Mouse (Mus musculus): Measurements from ENCODE around the gene Fbh1. TPM values are rescaled to one million over a fixed set of nuclear protein-coding genes. Genes with fewer than 3 reads are reported as not detected.

Gene Fbh1
- polyA plus RNA-seq, 1 experiment from 2014 or later, result 113 TPM

DNA sequence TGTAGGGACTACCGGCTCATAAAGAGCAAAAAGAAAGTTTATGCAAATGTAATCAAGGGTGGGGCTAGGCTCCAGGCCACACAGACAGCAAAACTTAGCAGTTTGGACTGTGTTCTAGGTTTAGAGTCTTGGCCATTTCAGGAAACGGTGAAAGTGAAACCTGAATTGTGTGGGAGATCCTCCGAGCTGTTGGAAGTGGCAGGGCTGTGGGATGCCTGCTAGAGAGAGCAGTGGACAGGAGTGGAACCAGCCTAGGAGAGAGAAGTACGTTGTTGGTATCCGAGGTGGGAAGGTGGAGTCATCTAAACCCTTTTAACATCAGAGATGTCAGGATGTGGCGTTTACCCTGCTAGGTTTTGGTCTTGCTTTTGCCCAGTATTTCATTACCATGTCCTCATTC, 41.5 kb downstream of the Fbh1 start:
- Histone ChIP-seq H3K4me3 (ENCODE audit: low read depth, low read length) (no peak overlapping the region), H3K36me3 (ENCODE audit: control insufficient read depth, insufficient read depth, low read length) (peaks cover 11% of the 10 kb centered on the region), H3K4me1 (ENCODE audit: control insufficient read depth, insufficient read depth, low read length) (no peaks in the 10 kb centered on the region), H3K27me3 (ENCODE audit: control insufficient read depth, insufficient read depth, low read length) (no peaks in the 10 kb centered on the region), H3K27ac (ENCODE audit: low read depth, low read length) (no peak overlapping the region), H3K4me2 (no peak overlapping the region), H3K9me3 (replicated peaks; ENCODE audit: control insufficient read depth, low read length) (no peaks in the 10 kb centered on the region), H3K9ac (ENCODE audit: low read depth, low read length) (no peak overlapping the region)
- no peak for ATAC-seq (replicated peaks; ENCODE audit: insufficient number of reproducible peaks, low FRiP score, low TSS enrichment)
- WGBS (ENCODE audit: insufficient replicate concordance), result 79% methylated on average over 6 of the region's 6 CpGs

DNA sequence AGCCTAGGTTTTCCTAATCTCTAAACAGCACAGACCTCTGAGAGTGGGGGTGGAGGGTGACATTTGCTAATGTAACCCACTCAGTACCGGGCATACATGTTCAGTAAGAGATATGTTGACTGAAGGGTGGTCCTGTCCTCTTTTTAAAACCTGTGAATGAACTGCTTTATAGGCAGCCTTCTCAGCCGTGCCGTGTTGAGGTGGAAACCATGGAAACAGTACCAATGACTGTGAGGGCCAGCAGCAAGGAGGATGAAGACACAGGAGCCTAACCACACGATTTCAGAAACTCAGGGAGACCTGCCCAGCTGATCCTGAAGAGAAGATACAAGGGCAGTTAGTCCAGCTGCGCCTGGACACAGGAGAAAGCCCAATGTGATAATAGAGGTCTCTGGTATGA, 44.4 kb downstream of the Fbh1 start:
- Histone ChIP-seq H3K4me1 (ENCODE audit: control insufficient read depth, insufficient read depth, low read length) (no peaks in the 10 kb centered on the region), H3K27ac (ENCODE audit: low read depth, low read length) (no peak overlapping the region), H3K4me2 (no peak overlapping the region), H3K27me3 (ENCODE audit: control insufficient read depth, insufficient read depth, low read length) (no peaks in the 10 kb centered on the region), H3K36me3 (ENCODE audit: control insufficient read depth, insufficient read depth, low read length) (no peaks in the 10 kb centered on the region), H3K4me3 (ENCODE audit: low read depth, low read length) (no peak overlapping the region), H3K9ac (ENCODE audit: low read depth, low read length) (no peak overlapping the region), H3K9me3 (replicated peaks; ENCODE audit: control insufficient read depth, low read length) (no peaks in the 10 kb centered on the region)
- WGBS (ENCODE audit: insufficient replicate concordance), result 73% methylated on average over 5 of the region's 5 CpGs
- no peak for ATAC-seq (replicated peaks; ENCODE audit: insufficient number of reproducible peaks, low FRiP score, low TSS enrichment)

DNA sequence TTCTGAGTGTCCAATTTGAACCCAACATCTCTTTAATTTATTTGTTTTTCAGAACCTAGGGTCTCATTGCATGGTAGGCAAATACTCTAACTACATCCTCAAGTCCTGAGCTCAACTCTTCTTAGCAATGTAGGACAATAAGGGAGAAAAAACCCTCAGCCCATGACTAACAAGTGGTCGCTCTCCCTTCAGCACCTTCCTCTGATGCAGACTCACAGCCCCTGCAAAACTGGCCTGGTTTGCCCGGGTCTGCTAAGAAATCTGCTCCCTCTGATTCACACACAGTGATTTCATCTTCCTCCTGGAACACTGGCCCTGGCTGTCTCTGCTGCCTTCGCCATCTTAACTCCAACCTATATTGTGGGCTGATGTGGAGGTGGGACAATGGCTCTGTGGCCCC, 48.3 kb downstream of the Fbh1 start:
- Histone ChIP-seq H3K9me3 (replicated peaks; ENCODE audit: control insufficient read depth, low read length) (no peaks in the 10 kb centered on the region), H3K27me3 (ENCODE audit: control insufficient read depth, insufficient read depth, low read length) (no peaks in the 10 kb centered on the region), H3K4me1 (ENCODE audit: control insufficient read depth, insufficient read depth, low read length) (no peaks in the 10 kb centered on the region), H3K27ac (ENCODE audit: low read depth, low read length) (no peak overlapping the region), H3K9ac (ENCODE audit: low read depth, low read length) (no peak overlapping the region), H3K4me2 (no peak overlapping the region), H3K36me3 (ENCODE audit: control insufficient read depth, insufficient read depth, low read length) (no peaks in the 10 kb centered on the region), H3K4me3 (ENCODE audit: low read depth, low read length) (no peak overlapping the region)
- 48% methylated on average over 3 of the region's 3 CpGs for WGBS (ENCODE audit: insufficient replicate concordance)
- no peak for ATAC-seq (replicated peaks; ENCODE audit: insufficient number of reproducible peaks, low FRiP score, low TSS enrichment)

GRCm38 (mm10) chr2:11727574-11727973, 49.8 kb downstream of the Fbh1 start:
- Histone ChIP-seq H3K4me1 (ENCODE audit: control insufficient read depth, insufficient read depth, low read length) (no peaks in the 10 kb centered on the region), H3K9ac (ENCODE audit: low read depth, low read length) (no peak overlapping the region), H3K9me3 (replicated peaks; ENCODE audit: control insufficient read depth, low read length) (no peaks in the 10 kb centered on the region), H3K4me3 (ENCODE audit: low read depth, low read length) (no peak overlapping the region), H3K4me2 (no peak overlapping the region), H3K36me3 (ENCODE audit: control insufficient read depth, insufficient read depth, low read length) (no peaks in the 10 kb centered on the region), H3K27ac (ENCODE audit: low read depth, low read length) (no peak overlapping the region), H3K27me3 (ENCODE audit: control insufficient read depth, insufficient read depth, low read length) (no peaks in the 10 kb centered on the region)
- 86% methylated on average over 5 of the region's 5 CpGs for WGBS (ENCODE audit: insufficient replicate concordance)
- ATAC-seq (replicated peaks; ENCODE audit: insufficient number of reproducible peaks, low FRiP score, low TSS enrichment), result no peak

DNA sequence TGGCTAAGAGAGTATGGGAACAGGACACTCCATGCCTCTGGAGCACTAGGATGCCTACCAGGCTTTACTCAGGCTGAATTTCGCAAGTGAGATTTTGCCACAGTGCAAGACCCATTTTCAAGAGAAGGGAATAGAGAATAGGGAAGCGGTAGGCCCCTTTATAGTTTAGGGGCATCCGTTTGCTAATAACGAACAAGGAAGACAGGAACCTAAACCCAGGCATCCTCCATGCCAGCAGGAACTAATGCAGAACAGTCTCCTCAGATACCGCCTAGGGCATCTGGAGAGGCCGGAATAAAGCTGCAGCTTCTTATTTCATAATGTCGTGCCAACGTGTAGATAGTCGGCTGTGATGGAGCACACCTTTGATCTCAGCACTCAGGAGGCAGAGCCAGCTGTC, 54.8 kb downstream of the Fbh1 start:
- Histone ChIP-seq H3K27ac (ENCODE audit: low read depth, low read length) (no peak overlapping the region), H3K4me1 (ENCODE audit: control insufficient read depth, insufficient read depth, low read length) (no peaks in the 10 kb centered on the region), H3K4me3 (ENCODE audit: low read depth, low read length) (no peak overlapping the region), H3K4me2 (no peak overlapping the region), H3K9ac (ENCODE audit: low read depth, low read length) (no peak overlapping the region), H3K27me3 (ENCODE audit: control insufficient read depth, insufficient read depth, low read length) (no peaks in the 10 kb centered on the region), H3K9me3 (replicated peaks; ENCODE audit: control insufficient read depth, low read length) (no peaks in the 10 kb centered on the region), H3K36me3 (ENCODE audit: control insufficient read depth, insufficient read depth, low read length) (no peaks in the 10 kb centered on the region)
- no peak for ATAC-seq (replicated peaks; ENCODE audit: insufficient number of reproducible peaks, low FRiP score, low TSS enrichment)
- 77% methylated on average over 9 of the region's 9 CpGs for WGBS (ENCODE audit: insufficient replicate concordance)

DNA sequence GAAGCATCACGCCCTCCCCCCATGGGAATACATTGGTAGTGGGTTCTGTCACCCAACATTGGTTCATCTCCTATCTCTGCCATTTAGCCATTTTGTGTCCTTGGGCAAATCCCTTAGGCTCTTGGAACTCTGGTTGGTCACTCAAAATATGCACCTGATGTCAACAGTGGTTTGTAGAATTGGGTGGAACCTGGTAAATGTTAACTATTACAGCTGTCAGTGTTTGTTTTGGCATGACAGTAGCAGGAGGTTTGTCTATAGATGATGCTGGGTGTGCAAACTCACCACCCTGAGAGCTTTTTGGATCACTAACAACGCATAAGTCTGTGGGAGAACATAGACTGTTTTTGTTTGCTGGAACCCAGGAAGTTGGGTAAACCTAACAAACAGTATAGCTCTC, 58.8 kb downstream of the Fbh1 start:
- no peaks in the 10 kb centered on the region for H3K27me3 ChIP-seq (ENCODE audit: control insufficient read depth, insufficient read depth, low read length)
- no peak overlapping the region for H3K27ac ChIP-seq (ENCODE audit: low read depth, low read length)
- H3K9ac ChIP-seq (ENCODE audit: low read depth, low read length), result no peak overlapping the region
- H3K36me3 ChIP-seq (ENCODE audit: control insufficient read depth, insufficient read depth, low read length), result no peaks in the 10 kb centered on the region
- no peaks in the 10 kb centered on the region for H3K9me3 ChIP-seq (replicated peaks; ENCODE audit: control insufficient read depth, low read length)
- ATAC-seq (replicated peaks; ENCODE audit: insufficient number of reproducible peaks, low FRiP score, low TSS enrichment), result no peak
- H3K4me2 ChIP-seq, result no peak overlapping the region
- no peaks in the 10 kb centered on the region for H3K4me1 ChIP-seq (ENCODE audit: control insufficient read depth, insufficient read depth, low read length)
- WGBS (ENCODE audit: insufficient replicate concordance), result 80% methylated on average over 2 of the region's 2 CpGs
- H3K4me3 ChIP-seq (ENCODE audit: low read depth, low read length), result no peak overlapping the region

GRCm38 (mm10) chr2:11714535-11714934, 62.8 kb downstream of the Fbh1 start:
- no peak overlapping the region for H3K9ac ChIP-seq (ENCODE audit: low read depth, low read length)
- H3K4me2 ChIP-seq, result no peak overlapping the region
- H3K27ac ChIP-seq (ENCODE audit: low read depth, low read length), result no peak overlapping the region
- H3K4me1 ChIP-seq (ENCODE audit: control insufficient read depth, insufficient read depth, low read length), result no peaks in the 10 kb centered on the region
- no peak overlapping the region for H3K4me3 ChIP-seq (ENCODE audit: low read depth, low read length)
- no peaks in the 10 kb centered on the region for H3K9me3 ChIP-seq (replicated peaks; ENCODE audit: control insufficient read depth, low read length)
- H3K36me3 ChIP-seq (ENCODE audit: control insufficient read depth, insufficient read depth, low read length), result no peaks in the 10 kb centered on the region
- no peak for ATAC-seq (replicated peaks; ENCODE audit: insufficient number of reproducible peaks, low FRiP score, low TSS enrichment)
- WGBS (ENCODE audit: insufficient replicate concordance), result 65% methylated on average over 4 of the region's 4 CpGs
- H3K27me3 ChIP-seq (ENCODE audit: control insufficient read depth, insufficient read depth, low read length), result no peaks in the 10 kb centered on the region

GRCm38 (mm10) chr2:11713021-11713420, 64.4 kb downstream of the Fbh1 start:
- no peak overlapping the region for H3K4me2 ChIP-seq
- WGBS (ENCODE audit: insufficient replicate concordance), result 64% methylated on average over 3 of the region's 3 CpGs

DNA sequence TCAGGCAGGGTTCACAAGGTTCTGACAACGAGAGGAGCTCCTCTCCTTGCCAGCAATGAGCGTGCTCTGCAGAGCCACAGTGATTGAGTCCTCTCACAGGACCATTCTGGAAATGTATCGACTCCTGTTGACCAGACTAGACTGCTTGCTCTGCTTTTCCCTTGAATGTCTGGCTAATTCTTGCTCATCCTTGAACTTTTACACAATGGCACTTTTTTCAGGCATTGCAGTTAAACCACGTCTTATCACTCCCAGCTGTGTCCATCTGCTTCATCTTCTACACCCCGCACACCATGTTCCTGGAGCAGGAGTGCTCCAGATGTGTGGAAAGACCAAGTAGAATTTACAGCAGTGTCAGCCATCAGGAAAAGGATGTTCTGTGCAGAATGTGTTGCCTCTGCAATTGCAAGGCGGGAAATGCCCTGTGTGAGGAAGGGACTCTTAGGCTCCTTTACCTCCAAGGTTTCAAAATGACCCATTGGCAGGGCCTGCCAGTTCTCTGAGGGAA, 64.8 kb downstream of the Fbh1 start:
- no peak for ATAC-seq (replicated peaks; ENCODE audit: insufficient number of reproducible peaks, low FRiP score, low TSS enrichment)
- Histone ChIP-seq H3K4me1 (ENCODE audit: control insufficient read depth, insufficient read depth, low read length) (no peaks in the 10 kb centered on the region), H3K27ac (ENCODE audit: low read depth, low read length) (no peak overlapping the region), H3K9ac (ENCODE audit: low read depth, low read length) (no peak overlapping the region), H3K27me3 (ENCODE audit: control insufficient read depth, insufficient read depth, low read length) (no peaks in the 10 kb centered on the region), H3K9me3 (replicated peaks; ENCODE audit: control insufficient read depth, low read length) (no peaks in the 10 kb centered on the region), H3K4me2 (no peak overlapping the region), H3K36me3 (ENCODE audit: control insufficient read depth, insufficient read depth, low read length) (no peaks in the 10 kb centered on the region), H3K4me3 (ENCODE audit: low read depth, low read length) (no peak overlapping the region)
- WGBS (ENCODE audit: insufficient replicate concordance), result 76% methylated on average over 6 of the region's 6 CpGs

More at GRCm38 (mm10) chr2:11713021-11713420, 64.4 kb downstream of the Fbh1 start:
- Histone ChIP-seq H3K27ac (ENCODE audit: low read depth, low read length) (no peak overlapping the region), H3K27me3 (ENCODE audit: control insufficient read depth, insufficient read depth, low read length) (no peaks in the 10 kb centered on the region), H3K4me3 (ENCODE audit: low read depth, low read length) (no peak overlapping the region), H3K4me1 (ENCODE audit: control insufficient read depth, insufficient read depth, low read length) (no peaks in the 10 kb centered on the region), H3K36me3 (ENCODE audit: control insufficient read depth, insufficient read depth, low read length) (no peaks in the 10 kb centered on the region), H3K9me3 (replicated peaks; ENCODE audit: control insufficient read depth, low read length) (no peaks in the 10 kb centered on the region), H3K9ac (ENCODE audit: low read depth, low read length) (no peak overlapping the region)
- ATAC-seq (replicated peaks; ENCODE audit: insufficient number of reproducible peaks, low FRiP score, low TSS enrichment), result no peak

Measured in heart, embryonic 11.5 days (tissue).